Mouse (Mus musculus): Measurements from ENCODE around the gene Stab2. TPM values are rescaled to one million over a fixed set of nuclear protein-coding genes. Genes with fewer than 3 reads are reported as not detected.

Stab2 gene
- total RNA-seq, 1 experiment = 0.27 TPM

DNA sequence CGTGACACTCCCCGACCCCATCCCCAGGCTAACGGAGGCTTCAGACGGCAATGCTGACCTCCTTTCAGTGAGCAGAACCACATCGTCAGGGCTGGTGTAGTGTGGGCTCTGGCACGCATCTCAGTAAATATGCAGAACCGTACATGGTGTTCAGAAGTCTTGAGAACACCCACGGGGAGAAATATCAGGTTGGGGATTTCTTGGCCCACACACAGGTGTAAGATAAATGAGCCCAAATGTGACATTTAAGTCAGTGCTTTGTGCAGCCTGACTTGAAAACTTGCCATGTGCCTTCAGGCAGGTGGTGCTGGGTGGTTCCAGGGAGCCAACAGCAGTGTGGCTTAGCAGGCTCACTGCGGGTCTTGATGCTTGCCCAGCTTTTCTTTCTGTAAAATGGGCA is 197.8 kb downstream of the Stab2 start:
- no peak for DNase-seq (ENCODE audit: low read depth, low spot score)
- Histone ChIP-seq H3K9me3 (ENCODE audit: control insufficient read depth, insufficient read depth, low read depth, low read length) (no peaks in the 10 kb centered on the region), H3K9ac (ENCODE audit: insufficient read depth, low read depth, low read length, poor library complexity, severe bottlenecking) (no peak overlapping the region), H3K4me3 (ENCODE audit: insufficient read depth in 1 of 2, low read depth in 1 of 2, low read length in 2 of 2, poor library complexity in 1 of 2, severe bottlenecking in 1 of 2) (no peak overlapping the region), H3K27ac (ENCODE audit: insufficient read depth, low read depth, low read length, poor library complexity, severe bottlenecking) (no peak overlapping the region), H3K4me1 (ENCODE audit: control insufficient read depth in 2 of 2, insufficient read depth in 2 of 2, low read length in 2 of 2, poor library complexity in 1 of 2) (peaks cover 2 to 16% of the 10 kb centered on the region in 2 experiments; a peak in 2 of 4 replicates), H3K36me3 (ENCODE audit: control insufficient read depth, insufficient read depth, low read length, poor library complexity, severe bottlenecking) (peaks cover 4% of the 10 kb centered on the region; the same call in 1 of the 2 replicates)
- no peak for TF ChIP-seq CHD2 (IDR thresholded peaks at IDR 0.05; ENCODE audit: low read depth, low read length)
- TF ChIP-seq HCFC1 (IDR thresholded peaks at IDR 0.05; ENCODE audit: borderline replicate concordance, insufficient read depth, low read length) = no peak
- TF ChIP-seq ZC3H11A (IDR thresholded peaks at IDR 0.05; ENCODE audit: borderline replicate concordance, low read depth, low read length) = no peak
- no peak for TF ChIP-seq ZNF384 (IDR thresholded peaks at IDR 0.05; ENCODE audit: low read depth, low read length)
- in situ Hi-C loops (cut with MboI; ENCODE audit: low sequenced_read_pairs in 2 of 2, unreplicated experiment in 2 of 2) = no loop called here

DNA sequence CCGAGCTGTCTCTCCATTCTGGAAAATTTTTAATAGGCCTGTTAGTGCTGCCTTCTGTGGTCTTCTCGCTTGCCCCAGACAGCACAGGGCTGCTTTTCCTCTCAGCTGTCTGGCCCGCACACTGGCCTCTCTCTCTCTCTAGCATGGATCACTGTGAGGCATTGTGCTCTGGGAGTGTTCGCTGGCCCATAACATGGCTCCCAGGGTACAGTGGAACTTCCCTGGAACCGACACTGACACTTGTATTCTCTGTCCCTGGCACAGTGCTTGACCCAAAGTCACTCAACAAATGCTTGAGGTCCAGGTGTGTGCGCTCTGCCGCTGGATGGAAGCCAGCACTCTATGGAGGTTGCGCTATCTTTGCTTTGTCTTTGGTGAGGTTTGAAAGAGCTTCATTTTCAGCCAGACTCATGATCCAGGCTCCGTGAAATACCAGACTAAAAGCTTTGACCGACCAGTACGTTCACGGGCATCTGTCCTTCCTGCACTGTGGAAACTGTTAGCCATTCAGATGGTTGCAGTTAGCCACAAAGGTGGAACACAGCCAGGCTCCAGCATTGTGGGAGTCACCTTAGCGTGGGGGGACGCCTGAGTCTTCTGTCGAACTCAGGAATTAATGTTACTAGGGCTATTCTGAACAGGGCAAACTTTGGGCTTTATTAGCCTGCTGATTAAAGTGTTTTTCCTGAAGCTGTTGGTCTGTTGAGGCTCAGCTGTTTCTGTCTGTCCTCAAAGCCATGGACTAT is 199.6 kb downstream of the Stab2 start:
- Histone ChIP-seq H3K27ac (ENCODE audit: insufficient read depth, low read depth, low read length, poor library complexity, severe bottlenecking) (no peak overlapping the region), H3K36me3 (ENCODE audit: control insufficient read depth, insufficient read depth, low read length, poor library complexity, severe bottlenecking) (peaks cover 4% of the 10 kb centered on the region; the same call in 1 of the 2 replicates), H3K4me3 (ENCODE audit: insufficient read depth in 1 of 2, low read depth in 1 of 2, low read length in 2 of 2, poor library complexity in 1 of 2, severe bottlenecking in 1 of 2) (no peak overlapping the region), H3K9me3 (ENCODE audit: control insufficient read depth, insufficient read depth, low read depth, low read length) (no peaks in the 10 kb centered on the region), H3K4me1 (ENCODE audit: control insufficient read depth in 2 of 2, insufficient read depth in 2 of 2, low read length in 2 of 2, poor library complexity in 1 of 2) (no peaks in the 10 kb centered on the region), H3K9ac (ENCODE audit: insufficient read depth, low read depth, low read length, poor library complexity, severe bottlenecking) (no peak overlapping the region)
- TF ChIP-seq ZNF384 (IDR thresholded peaks at IDR 0.05; ENCODE audit: low read depth, low read length) (no peak), ZC3H11A (IDR thresholded peaks at IDR 0.05; ENCODE audit: borderline replicate concordance, low read depth, low read length) (no peak), MAFK (IDR thresholded peaks at IDR 0.05; ENCODE audit: insufficient read depth, low read depth, low read length) (no peak), HCFC1 (IDR thresholded peaks at IDR 0.05; ENCODE audit: borderline replicate concordance, insufficient read depth, low read length) (no peak), CHD2 (IDR thresholded peaks at IDR 0.05; ENCODE audit: low read depth, low read length) (no peak)
- DNase-seq (ENCODE audit: low read depth, low spot score) = no peak
- in situ Hi-C loops (cut with MboI; ENCODE audit: low sequenced_read_pairs in 2 of 2, unreplicated experiment in 2 of 2) = no loop called here

- in situ Hi-C loops (cut with MboI; ENCODE audit: low sequenced_read_pairs in 2 of 2, unreplicated experiment in 2 of 2) = no loop called here
- H3K4me3 ChIP-seq (ENCODE audit: insufficient read depth in 1 of 2, low read depth in 1 of 2, low read length in 2 of 2, poor library complexity in 1 of 2, severe bottlenecking in 1 of 2) = no peak overlapping the region
- TF ChIP-seq ZC3H11A (IDR thresholded peaks at IDR 0.05; ENCODE audit: borderline replicate concordance, low read depth, low read length) (no peak), ZNF384 (IDR thresholded peaks at IDR 0.05; ENCODE audit: low read depth, low read length) (no peak), CHD2 (IDR thresholded peaks at IDR 0.05; ENCODE audit: low read depth, low read length) (no peak), MAFK (IDR thresholded peaks at IDR 0.05; ENCODE audit: insufficient read depth, low read depth, low read length) (no peak), HCFC1 (IDR thresholded peaks at IDR 0.05; ENCODE audit: borderline replicate concordance, insufficient read depth, low read length) (no peak)
Measured at GRCm38 (mm10) chr10:86807362-86807761, 200.5 kb downstream of the Stab2 start.

DNA sequence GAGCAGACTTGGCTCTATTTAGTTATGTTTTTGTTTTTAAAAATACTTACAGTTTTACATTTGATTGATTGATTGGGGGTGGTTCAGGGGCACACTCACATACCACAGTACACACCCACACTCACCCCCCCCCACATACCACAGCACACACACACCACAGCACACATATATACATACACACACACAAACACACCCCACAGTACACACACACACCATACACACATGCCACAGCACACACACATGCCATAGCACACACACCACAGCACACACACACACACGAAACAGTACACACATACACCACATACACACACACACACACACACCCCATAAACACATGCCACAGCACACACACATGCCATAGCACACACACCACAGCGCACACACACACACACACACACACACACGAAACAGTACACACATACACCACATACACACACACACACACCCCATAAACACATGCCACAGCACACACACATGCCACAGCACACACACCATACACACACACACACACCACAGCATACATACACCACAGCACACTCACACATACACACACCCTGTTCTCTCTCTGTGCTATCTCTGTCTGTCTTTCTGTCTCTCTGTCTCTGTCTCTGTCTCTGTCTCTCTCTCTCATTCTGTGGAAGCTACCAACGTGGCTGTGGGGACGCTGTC is 211.6 kb downstream of the Stab2 start:
- Histone ChIP-seq H3K4me3 (ENCODE audit: insufficient read depth in 1 of 2, low read depth in 1 of 2, low read length in 2 of 2, poor library complexity in 1 of 2, severe bottlenecking in 1 of 2) (peak overlapping the region; percentile 15 to 56; a peak in 3 of 4 replicates), H3K9ac (ENCODE audit: insufficient read depth, low read depth, low read length, poor library complexity, severe bottlenecking) (peak overlapping the region; percentile 4; the same call in 1 of the 2 replicates), H3K9me3 (ENCODE audit: control insufficient read depth, insufficient read depth, low read depth, low read length) (no peaks in the 10 kb centered on the region), H3K36me3 (ENCODE audit: control insufficient read depth, insufficient read depth, low read length, poor library complexity, severe bottlenecking) (no peaks in the 10 kb centered on the region; the same call in 1 of the 2 replicates), H3K27ac (ENCODE audit: insufficient read depth, low read depth, low read length, poor library complexity, severe bottlenecking) (peak overlapping the region; percentile 7; the same call in 1 of the 2 replicates), H3K4me1 (ENCODE audit: control insufficient read depth in 2 of 2, insufficient read depth in 2 of 2, low read length in 2 of 2, poor library complexity in 1 of 2) (peaks cover 0 to 4% of the 10 kb centered on the region in 2 experiments; a peak in 1 of 4 replicates)
- DNase-seq (ENCODE audit: low read depth, low spot score) = no peak
- in situ Hi-C loops (cut with MboI; ENCODE audit: low sequenced_read_pairs in 2 of 2, unreplicated experiment in 2 of 2) = no loop called here
- no peak for TF ChIP-seq MAFK (IDR thresholded peaks at IDR 0.05; ENCODE audit: insufficient read depth, low read depth, low read length)
- no peak for TF ChIP-seq HCFC1 (IDR thresholded peaks at IDR 0.05; ENCODE audit: borderline replicate concordance, insufficient read depth, low read length)
- no peak for TF ChIP-seq CHD2 (IDR thresholded peaks at IDR 0.05; ENCODE audit: low read depth, low read length)
- no peak for TF ChIP-seq ZNF384 (IDR thresholded peaks at IDR 0.05; ENCODE audit: low read depth, low read length)
- no peak for TF ChIP-seq ZC3H11A (IDR thresholded peaks at IDR 0.05; ENCODE audit: borderline replicate concordance, low read depth, low read length)

More at GRCm38 (mm10) chr10:86807362-86807761, 200.5 kb downstream of the Stab2 start:
- no peak for DNase-seq (ENCODE audit: low read depth, low spot score)
- H3K9me3 ChIP-seq (ENCODE audit: control insufficient read depth, insufficient read depth, low read depth, low read length) = no peaks in the 10 kb centered on the region
- H3K9ac ChIP-seq (ENCODE audit: insufficient read depth, low read depth, low read length, poor library complexity, severe bottlenecking) = no peak overlapping the region
- peaks cover 4% of the 10 kb centered on the region; the same call in 1 of the 2 replicates for H3K36me3 ChIP-seq (ENCODE audit: control insufficient read depth, insufficient read depth, low read length, poor library complexity, severe bottlenecking)
- no peaks in the 10 kb centered on the region for H3K4me1 ChIP-seq (ENCODE audit: control insufficient read depth in 2 of 2, insufficient read depth in 2 of 2, low read length in 2 of 2, poor library complexity in 1 of 2)
- no peak overlapping the region for H3K27ac ChIP-seq (ENCODE audit: insufficient read depth, low read depth, low read length, poor library complexity, severe bottlenecking)
